Mouse (Mus musculus) neutrophil, adult 83 days (primary cell): ENCODE data around the gene Mast4. TPM values are rescaled to one million over a fixed set of nuclear protein-coding genes. Genes with fewer than 3 reads are reported as not detected.

Source experiments
- total RNA-seq, 2 experiments: library from RNA; stranded (reverse); gene quantifications; one replicate each; pipeline ENCODE4 v1.2.4; 2023

Mast4 gene
- 1 to 10 TPM; 1.6 to 2.6 TPM for total RNA-seq

DNA sequence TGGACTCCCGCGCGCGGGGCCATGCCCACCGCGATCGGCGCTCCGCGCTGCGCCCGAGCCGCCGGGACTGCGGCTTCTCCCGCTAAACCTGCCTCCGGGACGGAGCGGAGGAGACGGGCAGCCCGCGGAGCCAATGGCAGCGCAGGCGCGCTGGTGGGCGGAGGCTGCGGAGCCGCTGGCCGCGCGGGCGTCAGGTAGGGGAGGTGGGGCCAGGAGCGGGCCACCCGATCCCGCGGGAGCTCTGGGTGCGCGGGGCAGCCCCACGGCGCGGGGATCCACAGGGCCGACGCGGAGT lies at the start of gene Mast4:
Gene Mast4 (minus strand): TSS at position 106 of the 295 bp plus-strand sequence.

DNA sequence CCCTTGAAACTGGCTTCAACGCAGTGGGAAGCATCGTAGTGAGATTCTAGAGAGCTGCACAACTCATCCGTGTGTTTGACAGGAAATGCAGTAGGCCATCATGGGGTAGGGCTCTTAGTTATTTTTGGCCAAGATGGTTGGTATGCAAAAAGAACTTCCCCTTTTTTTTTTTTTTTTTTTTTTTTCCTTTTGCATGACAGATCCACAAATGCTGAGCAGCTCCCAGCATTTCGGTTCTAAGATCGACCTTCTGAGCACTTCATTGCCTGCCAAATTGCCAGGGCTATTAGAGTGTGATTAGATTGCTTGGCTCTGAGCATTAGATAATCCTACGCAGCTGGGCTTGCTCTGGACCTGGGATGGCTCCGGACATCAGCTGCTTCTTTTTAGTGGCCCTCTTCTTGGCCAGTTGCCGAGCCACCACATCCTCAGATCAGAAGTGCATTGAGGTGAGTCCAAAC lies 640.9 kb downstream of the Mast4 start, which contains the start of gene Cd180:
Gene Cd180 (plus strand): TSS at position 218 of the 461 bp plus-strand sequence.

